Mouse (Mus musculus): ENCODE measurements at regions not wholly inside any gene's neighbourhood (a gene's known extent, or its start where the extent isn't known, plus 50 kb on each side); places are given as distances from the start of the nearest gene placed in this dataset.

GRCm38 (mm10) chr2:174901801-174902200 lies 108.2 kb upstream of the Gm14444 start:
- Histone ChIP-seq H3K4me3 (replicated peaks; ENCODE audit: low read depth, low read length) (no peak overlapping the region), H3K9ac (ENCODE audit: low read depth, low read length) (no peak overlapping the region), H3K9me3 (replicated peaks; ENCODE audit: low read length) (no peaks in the 10 kb centered on the region), H3K36me3 (ENCODE audit: insufficient read depth, low read length) (no peaks in the 10 kb centered on the region), H3K4me2 (ENCODE audit: low read length) (no peak overlapping the region), H3K27ac (no peak overlapping the region), H3K4me1 (replicated peaks; ENCODE audit: insufficient read depth, low read length) (no peaks in the 10 kb centered on the region), H3K27me3 (ENCODE audit: insufficient read depth, low read length) (no peaks in the 10 kb centered on the region)
- DNase-seq (ENCODE audit: low spot score) (no peak), ATAC-seq (replicated peaks; ENCODE audit: low FRiP score, low read depth) (no peak)
- WGBS: 81% methylated on average over 16 of the region's 16 CpGs
- no peak for TF ChIP-seq CTCF (IDR thresholded peaks at IDR 0.05; ENCODE audit: low read depth)

- H3K9ac ChIP-seq (ENCODE audit: low read depth, low read length): no peak overlapping the region
- H3K36me3 ChIP-seq (ENCODE audit: insufficient read depth, low read length): no peaks in the 10 kb centered on the region
- ATAC-seq (replicated peaks; ENCODE audit: low FRiP score, low read depth) (no peak), DNase-seq (ENCODE audit: low spot score) (peak; percentile 28)
- no peak overlapping the region for H3K4me2 ChIP-seq (ENCODE audit: low read length)
- no peaks in the 10 kb centered on the region for H3K4me1 ChIP-seq (replicated peaks; ENCODE audit: insufficient read depth, low read length)
- H3K27ac ChIP-seq: no peak overlapping the region
- 70% methylated on average over 7 of the region's 7 CpGs for WGBS
- H3K9me3 ChIP-seq (replicated peaks; ENCODE audit: low read length): no peaks in the 10 kb centered on the region
- H3K27me3 ChIP-seq (ENCODE audit: insufficient read depth, low read length): no peaks in the 10 kb centered on the region
- no peak for TF ChIP-seq CTCF (IDR thresholded peaks at IDR 0.05; ENCODE audit: low read depth)
- H3K4me3 ChIP-seq (replicated peaks; ENCODE audit: low read depth, low read length): no peak overlapping the region
Observed at GRCm38 (mm10) chr2:174903627-174904026, 106.4 kb upstream of the Gm14444 start.

- H3K4me3 ChIP-seq (replicated peaks; ENCODE audit: low read depth, low read length): no peak overlapping the region
- DNase-seq (ENCODE audit: low spot score): peak; percentile 86
- H3K4me1 ChIP-seq (replicated peaks; ENCODE audit: insufficient read depth, low read length): no peaks in the 10 kb centered on the region
- H3K27ac ChIP-seq: no peak overlapping the region
- H3K36me3 ChIP-seq (ENCODE audit: insufficient read depth, low read length): no peaks in the 10 kb centered on the region
- no peak for ATAC-seq (replicated peaks; ENCODE audit: low FRiP score, low read depth)
- TF ChIP-seq CTCF (IDR thresholded peaks at IDR 0.05; ENCODE audit: low read depth): peak; percentile 84
- H3K9ac ChIP-seq (ENCODE audit: low read depth, low read length): no peak overlapping the region
- H3K27me3 ChIP-seq (ENCODE audit: insufficient read depth, low read length): no peaks in the 10 kb centered on the region
- H3K9me3 ChIP-seq (replicated peaks; ENCODE audit: low read length): no peaks in the 10 kb centered on the region
- WGBS: 37% methylated on average over 6 of the region's 6 CpGs
- no peak overlapping the region for H3K4me2 ChIP-seq (ENCODE audit: low read length)
Observed at GRCm38 (mm10) chr2:174905865-174906639, 104.0 kb upstream of the Gm14444 start.

- Histone ChIP-seq H3K9me3 (replicated peaks; ENCODE audit: low read length) (no peaks in the 10 kb centered on the region), H3K27me3 (ENCODE audit: insufficient read depth, low read length) (no peaks in the 10 kb centered on the region), H3K4me3 (replicated peaks; ENCODE audit: low read depth, low read length) (no peak overlapping the region), H3K36me3 (ENCODE audit: insufficient read depth, low read length) (no peaks in the 10 kb centered on the region), H3K9ac (ENCODE audit: low read depth, low read length) (no peak overlapping the region), H3K4me2 (ENCODE audit: low read length) (no peak overlapping the region), H3K27ac (no peak overlapping the region), H3K4me1 (replicated peaks; ENCODE audit: insufficient read depth, low read length) (no peaks in the 10 kb centered on the region)
- TF ChIP-seq CTCF (IDR thresholded peaks at IDR 0.05; ENCODE audit: low read depth): no peak
- DNase-seq (ENCODE audit: low spot score) (peak; percentile 55), ATAC-seq (replicated peaks; ENCODE audit: low FRiP score, low read depth) (peak; percentile 55; the same call in 1 of the 2 replicates)
- 26% methylated on average over 10 of the region's 10 CpGs for WGBS
Observed at GRCm38 (mm10) chr2:174917146-174917905, 92.7 kb upstream of the Gm14444 start.

GRCm38 (mm10) chr2:174917975-174918374 lies 92.1 kb upstream of the Gm14444 start:
- DNase-seq (ENCODE audit: low spot score): no peak
- 29% methylated on average over 5 of the region's 5 CpGs for WGBS
- Histone ChIP-seq H3K9ac (ENCODE audit: low read depth, low read length) (no peak overlapping the region), H3K4me3 (replicated peaks; ENCODE audit: low read depth, low read length) (no peak overlapping the region), H3K27ac (no peak overlapping the region), H3K9me3 (replicated peaks; ENCODE audit: low read length) (no peaks in the 10 kb centered on the region), H3K36me3 (ENCODE audit: insufficient read depth, low read length) (no peaks in the 10 kb centered on the region), H3K4me2 (ENCODE audit: low read length) (no peak overlapping the region), H3K4me1 (replicated peaks; ENCODE audit: insufficient read depth, low read length) (no peaks in the 10 kb centered on the region), H3K27me3 (ENCODE audit: insufficient read depth, low read length) (no peaks in the 10 kb centered on the region)
- no peak for ATAC-seq (replicated peaks; ENCODE audit: low FRiP score, low read depth)
- TF ChIP-seq CTCF (IDR thresholded peaks at IDR 0.05; ENCODE audit: low read depth): no peak

- H3K27ac ChIP-seq: no peak overlapping the region
- no peaks in the 10 kb centered on the region for H3K27me3 ChIP-seq (ENCODE audit: insufficient read depth, low read length)
- no peaks in the 10 kb centered on the region for H3K9me3 ChIP-seq (replicated peaks; ENCODE audit: low read length)
- H3K4me3 ChIP-seq (replicated peaks; ENCODE audit: low read depth, low read length): no peak overlapping the region
- ATAC-seq (replicated peaks; ENCODE audit: low FRiP score, low read depth) (no peak), DNase-seq (ENCODE audit: low spot score) (no peak)
- no peaks in the 10 kb centered on the region for H3K36me3 ChIP-seq (ENCODE audit: insufficient read depth, low read length)
- H3K4me1 ChIP-seq (replicated peaks; ENCODE audit: insufficient read depth, low read length): no peaks in the 10 kb centered on the region
- TF ChIP-seq CTCF (IDR thresholded peaks at IDR 0.05; ENCODE audit: low read depth): no peak
- no peak overlapping the region for H3K9ac ChIP-seq (ENCODE audit: low read depth, low read length)
- 39% methylated on average over 4 of the region's 4 CpGs for WGBS
- H3K4me2 ChIP-seq (ENCODE audit: low read length): no peak overlapping the region
Observed at GRCm38 (mm10) chr2:174922208-174922607, 87.8 kb upstream of the Gm14444 start.
